Mouse (Mus musculus): ENCODE results near the gene Nfkbil1.

DNA sequence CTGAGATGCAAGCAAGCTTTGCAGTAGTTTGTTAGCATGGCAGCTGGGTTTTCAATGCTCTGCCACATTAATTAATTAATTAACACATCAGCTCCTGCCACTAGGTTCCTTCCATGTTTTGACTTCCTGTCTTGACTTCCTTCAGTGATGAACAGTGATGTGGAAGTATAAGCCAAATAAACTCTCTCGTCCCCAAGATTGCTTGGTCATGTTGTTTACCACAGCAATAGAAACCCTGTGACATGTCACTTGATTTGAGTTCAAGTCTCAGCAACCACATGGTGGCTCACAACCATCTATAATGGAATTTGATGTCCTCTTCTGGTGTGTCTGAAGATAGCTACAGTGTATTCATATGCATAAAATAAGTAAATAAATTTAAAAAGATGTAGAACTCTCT, 21.8 kb upstream of the Nfkbil1 start:
- no peak for TF ChIP-seq CTCF (IDR thresholded peaks at IDR 0.05; ENCODE audit: extremely low read depth, insufficient read depth, insufficient read length, insufficient replicate concordance)
- no peak for TF ChIP-seq POLR2A (IDR thresholded peaks at IDR 0.05; ENCODE audit: low read depth, low read length)

Data from spleen, adult 2 months (tissue).